Mouse (Mus musculus) heart, embryonic 14.5 days (tissue): ENCODE results near the gene Agpat4. TPM values are rescaled to one million over a fixed set of nuclear protein-coding genes. Genes with fewer than 3 reads are reported as not detected.
A peak's percentile ranks its signal among the peaks of the same experiment; 100 is the strongest.

ENCODE experiments used
- ATAC-seq: fragments of 200-750 bp; cut with Nextera tagmentation; 2 replicates; pipeline ENCODE4 v1.8.0; 2017; ENCODE audit warnings: low read depth, moderate TSS enrichment; ENCODE audit not compliant: insufficient number of reproducible peaks, insufficient read depth, low FRiP score
- H3K27ac ChIP-seq, 2 experiments: fragments of 200-500 bp in 1 of 2; fragments of 300-500 bp in 1 of 2; sonication (generic) in 1 of 2; replicated peaks in 1 of 2; 2 replicates each; pipeline ENCODE4 v1.5.1; 2012 to 2014; ENCODE audit warnings: low read depth in 2 of 2, low read length in 2 of 2, control low read depth in 1 of 2, mild to moderate bottlenecking in 1 of 2, mixed read lengths in 1 of 2; ENCODE audit not compliant: control insufficient read depth in 1 of 2, insufficient read depth in 1 of 2
- H3K27me3 ChIP-seq: fragments of 300-500 bp; sonication (generic); 2 replicates; pipeline ENCODE4 v1.6.1; 2014; ENCODE audit warnings: mild to moderate bottlenecking, low read length, control low read depth; ENCODE audit not compliant: control insufficient read depth, insufficient read depth
- H3K36me3 ChIP-seq: fragments of 300-500 bp; sonication (generic); 2 replicates; pipeline ENCODE4 v1.6.1; 2014; ENCODE audit warnings: mild to moderate bottlenecking, control low read depth, low read length, mixed read lengths; ENCODE audit not compliant: control insufficient read depth, insufficient read depth
- H3K4me1 ChIP-seq, 2 experiments: fragments of 200-500 bp in 1 of 2; fragments of 300-500 bp in 1 of 2; sonication (generic) in 1 of 2; 2 replicates each; pipeline ENCODE4 v1.6.1; 2012 to 2014; ENCODE audit warnings: low read length in 2 of 2, control low read depth in 1 of 2, mixed read lengths in 1 of 2; ENCODE audit not compliant: control insufficient read depth in 2 of 2, insufficient read depth in 2 of 2
- H3K4me2 ChIP-seq: fragments of 300-500 bp; sonication (generic); 2 replicates; pipeline ENCODE4 v1.6.1; 2014; ENCODE audit warnings: mild to moderate bottlenecking, low read length
- H3K4me3 ChIP-seq, 2 experiments: fragments of 200-500 bp in 1 of 2; fragments of 300-500 bp in 1 of 2; sonication (generic) in 1 of 2; 2 replicates each; pipeline ENCODE4 v1.5.1; 2012 to 2014; ENCODE audit warnings: low read length in 2 of 2, mild to moderate bottlenecking in 2 of 2, control low read depth in 1 of 2, low read depth in 1 of 2, moderate library complexity in 1 of 2; ENCODE audit not compliant: control insufficient read depth in 1 of 2, insufficient read depth in 1 of 2
- H3K9ac ChIP-seq: fragments of 300-500 bp; sonication (generic); 2 replicates; pipeline ENCODE4 v1.6.1; 2014; ENCODE audit warnings: mild to moderate bottlenecking, low read length
- H3K9me3 ChIP-seq: fragments of 300-500 bp; sonication (generic); 2 replicates; pipeline ENCODE4 v1.6.1; 2016; ENCODE audit warnings: low read length, control low read depth; ENCODE audit not compliant: control insufficient read depth
- WGBS: fragments of 180-500 bp; shearing (Covaris S2); extraction: QIAGEN DNeasy Blood & Tissue Kit; methylation state at CpG from one replicate; pipeline ENCODE4 v1.1.7; 2014; 5-methylcytosine and 5-hydroxymethylcytosine counted together
- polyA plus RNA-seq: library from polyadenylated mRNA; unstranded; fragments of >200 nt; fragmentation: Nextera tagmentation; extraction: Ambion mirVana; gene quantifications from 2 replicates; pipeline ENCODE4 v1.2.1, GENCODE M21; 2014

Gene Agpat4
- polyA plus RNA-seq, 1 experiment from 2014 or later, result 11.0 TPM

DNA sequence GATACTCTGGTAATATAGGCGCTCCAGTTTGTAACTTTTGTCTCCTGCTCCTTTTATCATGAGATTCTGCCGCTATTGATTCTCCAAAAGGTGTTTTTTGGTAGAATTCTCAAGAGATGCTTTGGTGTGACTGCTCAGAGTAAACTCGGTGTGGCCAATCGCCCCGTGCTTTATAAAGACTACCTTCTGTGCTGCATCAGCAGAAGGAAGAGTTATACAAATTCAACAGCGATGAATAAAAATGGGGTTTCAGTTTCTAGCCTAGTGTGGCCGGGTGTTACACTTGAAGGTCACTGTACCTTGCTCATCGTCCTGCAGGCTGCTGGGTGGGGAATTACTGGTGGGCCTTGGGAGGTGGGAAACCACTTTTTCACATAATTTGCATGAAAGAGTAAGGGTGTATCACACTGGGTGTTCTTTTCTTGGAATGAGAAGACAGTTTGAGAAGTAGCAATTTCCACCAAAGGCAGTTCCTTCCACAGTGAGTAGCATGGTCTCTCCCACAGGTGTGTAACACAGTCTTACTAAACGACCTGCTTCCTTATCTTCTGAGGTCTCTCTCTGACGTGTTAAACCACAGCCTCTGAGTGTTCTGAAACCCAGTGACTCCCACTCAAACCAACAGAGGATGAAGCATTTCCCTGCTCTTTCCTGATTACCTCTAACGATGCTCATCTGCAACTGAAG lies 46.6 kb downstream of the Agpat4 start:
- Histone ChIP-seq H3K9ac (no peak overlapping the region), H3K4me2 (no peak overlapping the region), H3K4me1 (peaks cover 21 to 22% of the 10 kb centered on the region in 2 experiments), H3K27ac (no peak overlapping the region), H3K4me3 (no peak overlapping the region), H3K27me3 (no peaks in the 10 kb centered on the region), H3K9me3 (no peaks in the 10 kb centered on the region), H3K36me3 (no peaks in the 10 kb centered on the region)
- WGBS, result 83% methylated on average over 11 of the region's 11 CpGs
- no peak for ATAC-seq

DNA sequence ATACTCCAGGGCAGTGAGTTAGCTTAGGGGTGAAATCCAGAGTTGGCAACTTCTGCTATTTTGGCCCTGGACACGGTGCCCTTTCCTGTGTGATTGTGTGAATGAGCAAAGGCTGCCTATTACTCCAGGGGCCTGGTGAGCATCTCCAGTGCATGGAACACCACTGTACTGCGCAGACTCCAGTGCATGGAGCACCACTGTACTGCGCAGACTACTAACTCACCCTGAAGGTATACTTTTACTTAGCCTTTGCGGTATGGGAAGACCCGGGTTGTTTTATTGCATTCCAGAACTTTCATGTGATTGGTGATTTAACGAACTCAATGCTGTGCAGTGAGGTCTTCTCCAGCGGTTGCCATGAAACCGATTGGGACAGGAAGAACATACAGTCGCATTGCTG lies 47.2 kb downstream of the Agpat4 start:
- Histone ChIP-seq H3K4me1 (peaks cover 23 to 24% of the 10 kb centered on the region in 2 experiments), H3K4me3 (no peak overlapping the region), H3K4me2 (no peak overlapping the region), H3K36me3 (no peaks in the 10 kb centered on the region), H3K27ac (no peak overlapping the region), H3K9me3 (no peaks in the 10 kb centered on the region), H3K9ac (no peak overlapping the region), H3K27me3 (no peaks in the 10 kb centered on the region)
- WGBS, result 90% methylated on average over 9 of the region's 9 CpGs
- ATAC-seq, result no peak

DNA sequence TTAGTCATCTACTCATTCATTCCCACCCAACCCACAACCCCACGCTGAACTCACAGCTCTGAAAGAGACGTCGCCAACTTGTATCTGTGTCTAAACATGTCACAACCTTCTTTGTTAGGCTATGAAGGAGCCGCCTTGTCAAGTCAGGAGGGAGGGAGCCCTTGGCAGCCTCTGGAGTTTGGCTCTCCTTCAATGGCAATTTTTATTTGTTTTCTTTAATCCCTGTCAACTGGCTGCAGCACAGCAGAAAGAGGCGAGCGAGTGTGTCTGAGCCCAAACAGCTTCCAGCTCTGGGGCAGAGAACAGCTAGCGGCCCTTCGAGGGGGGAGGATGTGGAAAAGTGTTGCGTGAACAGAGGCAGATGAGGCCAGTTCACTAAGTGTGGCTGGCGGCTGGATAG lies 50.0 kb downstream of the Agpat4 start:
- no peak overlapping the region for H3K4me2 ChIP-seq
- ATAC-seq, result no peak
- H3K36me3 ChIP-seq, result no peaks in the 10 kb centered on the region
- peaks cover 19 to 27% of the 10 kb centered on the region in 2 experiments for H3K4me1 ChIP-seq
- no peak overlapping the region for H3K9ac ChIP-seq
- H3K9me3 ChIP-seq, result no peaks in the 10 kb centered on the region
- peak overlapping the region; percentile 17 to 29; a peak in 3 of 4 replicates for H3K27ac ChIP-seq
- WGBS, result 39% methylated on average over 10 of the region's 10 CpGs
- no peak overlapping the region for H3K4me3 ChIP-seq
- H3K27me3 ChIP-seq, result no peaks in the 10 kb centered on the region

DNA sequence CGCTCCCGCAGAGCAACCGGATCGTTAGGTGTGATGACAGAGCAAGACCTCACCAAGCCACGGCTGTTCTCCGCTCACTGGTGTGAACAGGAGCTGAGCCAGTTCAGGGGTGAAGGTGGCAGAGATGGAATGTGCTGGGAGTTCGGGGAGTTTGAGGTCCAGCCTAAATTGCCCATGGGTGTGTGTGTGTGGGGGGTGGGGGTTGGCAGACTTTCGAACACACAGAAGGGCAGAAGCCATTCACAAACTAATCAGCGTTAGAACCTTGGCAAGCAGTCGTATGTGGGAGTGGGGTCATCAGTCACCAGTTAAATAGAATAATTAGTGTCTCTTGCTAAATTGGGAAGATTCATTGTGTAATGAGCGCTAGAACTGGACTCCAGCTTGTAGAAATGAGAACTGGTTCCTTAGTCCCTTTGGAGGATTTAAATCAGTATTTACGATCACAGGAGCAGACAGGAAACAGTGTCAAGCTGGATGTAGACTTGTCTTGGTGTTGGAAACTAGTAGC lies 50.9 kb downstream of the Agpat4 start:
- Histone ChIP-seq H3K27me3 (no peaks in the 10 kb centered on the region), H3K36me3 (no peaks in the 10 kb centered on the region), H3K9ac (no peak overlapping the region), H3K4me1 (peaks cover 18 to 25% of the 10 kb centered on the region in 2 experiments; a peak in 3 of 4 replicates), H3K27ac (no peak overlapping the region), H3K9me3 (no peaks in the 10 kb centered on the region), H3K4me2 (no peak overlapping the region), H3K4me3 (no peak overlapping the region)
- 56% methylated on average over 12 of the region's 12 CpGs for WGBS
- no peak for ATAC-seq

DNA sequence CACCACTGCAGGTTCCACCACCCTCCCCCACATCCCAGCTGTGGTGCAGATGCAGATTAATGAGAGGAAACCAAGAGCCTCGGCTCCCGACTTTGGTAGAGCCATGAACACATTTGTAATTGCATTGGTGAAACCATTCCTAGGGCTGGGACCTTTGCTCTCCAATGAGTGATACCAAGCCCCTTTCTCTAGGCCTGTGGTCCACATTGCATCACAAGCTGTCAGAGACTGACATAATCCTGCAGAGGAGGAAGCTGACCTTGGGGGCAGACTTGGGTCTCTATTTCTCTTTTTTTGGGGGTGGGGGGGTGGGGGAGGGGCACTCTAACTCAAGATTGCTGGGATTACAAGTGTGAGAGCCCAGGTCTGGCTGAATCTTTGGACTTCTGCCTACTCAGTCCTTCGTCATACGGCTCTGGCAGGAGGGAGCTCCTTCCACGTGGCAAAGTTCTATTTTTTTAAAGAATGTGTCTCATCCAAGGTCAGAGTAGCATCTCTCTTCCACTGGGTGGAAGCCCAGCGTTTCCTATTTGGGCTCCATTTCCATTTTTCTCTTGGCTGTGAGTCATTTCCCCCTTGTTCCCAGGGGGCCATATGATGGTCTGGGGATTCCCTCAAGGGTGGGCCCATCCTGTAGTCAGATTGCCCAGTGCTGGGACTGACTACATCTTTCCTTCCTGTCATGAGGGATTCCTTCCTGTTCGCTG lies 52.4 kb downstream of the Agpat4 start:
- Histone ChIP-seq H3K4me2 (no peak overlapping the region), H3K4me1 (peaks cover 18 to 25% of the 10 kb centered on the region in 2 experiments; a peak in 3 of 4 replicates), H3K27ac (no peak overlapping the region), H3K4me3 (no peak overlapping the region), H3K36me3 (no peaks in the 10 kb centered on the region), H3K27me3 (no peaks in the 10 kb centered on the region), H3K9ac (no peak overlapping the region), H3K9me3 (no peaks in the 10 kb centered on the region)
- WGBS, result 52% methylated on average over 7 of the region's 7 CpGs
- ATAC-seq, result no peak

DNA sequence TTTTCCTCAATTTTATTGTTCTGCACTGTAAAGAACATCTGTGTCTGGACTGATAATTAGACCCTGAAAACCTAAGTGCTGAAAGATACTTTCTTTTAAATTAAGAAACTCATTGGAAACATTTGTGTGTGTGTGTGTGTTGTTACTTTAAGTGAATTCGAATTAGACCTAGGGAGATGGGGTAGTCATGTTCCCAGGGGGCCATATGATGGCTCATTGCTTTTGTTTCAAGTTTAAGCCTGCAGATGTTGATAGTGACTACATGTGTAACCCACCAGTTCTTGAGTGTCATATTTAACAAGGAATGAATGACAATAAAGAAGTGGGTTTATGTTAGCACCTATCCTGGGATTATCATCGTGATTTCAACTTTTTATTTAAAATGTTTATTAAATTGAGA lies 53.2 kb downstream of the Agpat4 start:
- WGBS, result 82% methylated on average over 2 of the region's 2 CpGs
- H3K36me3 ChIP-seq, result no peaks in the 10 kb centered on the region
- no peaks in the 10 kb centered on the region for H3K27me3 ChIP-seq
- H3K4me3 ChIP-seq, result no peak overlapping the region
- no peak overlapping the region for H3K4me2 ChIP-seq
- H3K27ac ChIP-seq, result no peak overlapping the region
- peaks cover 18 to 25% of the 10 kb centered on the region in 2 experiments; a peak in 3 of 4 replicates for H3K4me1 ChIP-seq
- no peak overlapping the region for H3K9ac ChIP-seq
- no peak for ATAC-seq
- no peaks in the 10 kb centered on the region for H3K9me3 ChIP-seq

DNA sequence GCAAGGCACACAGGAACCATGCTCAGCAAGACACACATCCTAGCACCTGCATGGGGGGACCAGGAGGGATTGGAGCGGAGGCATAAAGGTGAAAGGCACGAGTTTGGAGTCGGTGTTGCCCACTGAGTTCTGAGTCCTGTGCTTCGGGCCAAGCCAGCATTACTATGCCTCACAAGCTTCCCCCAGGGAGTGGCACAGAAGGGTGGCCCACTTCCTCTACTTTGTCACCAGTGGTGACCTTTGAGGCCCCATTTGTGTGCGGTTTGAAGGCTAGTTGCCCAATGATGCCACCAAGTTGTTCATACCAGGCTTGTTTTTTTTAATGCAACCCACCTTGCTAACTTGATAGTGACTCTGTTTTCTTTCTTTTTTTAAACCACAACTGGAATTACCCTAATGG lies 55.7 kb downstream of the Agpat4 start:
- no peak overlapping the region for H3K4me2 ChIP-seq
- ATAC-seq, result no peak

More for the DNA sequence above, 55.7 kb downstream of the Agpat4 start:
- H3K27ac ChIP-seq, result no peak overlapping the region
- H3K27me3 ChIP-seq, result no peaks in the 10 kb centered on the region
- no peak overlapping the region for H3K9ac ChIP-seq
- H3K4me3 ChIP-seq, result no peak overlapping the region
- no peaks in the 10 kb centered on the region for H3K36me3 ChIP-seq
- peaks cover 4% of the 10 kb centered on the region; the same call in 1 of the 2 replicates for H3K9me3 ChIP-seq
- WGBS, result 89% methylated on average over 5 of the region's 5 CpGs
- H3K4me1 ChIP-seq, result peaks cover 9 to 13% of the 10 kb centered on the region in 2 experiments; a peak in 3 of 4 replicates
